Mouse (Mus musculus): Measurements from ENCODE around the gene Gtf2e1. TPM values are rescaled to one million over a fixed set of nuclear protein-coding genes. Genes with fewer than 3 reads are reported as not detected.

The Gtf2e1 gene
- polyA plus RNA-seq, 1 experiment from 2014 or later, result 5.8 TPM

DNA sequence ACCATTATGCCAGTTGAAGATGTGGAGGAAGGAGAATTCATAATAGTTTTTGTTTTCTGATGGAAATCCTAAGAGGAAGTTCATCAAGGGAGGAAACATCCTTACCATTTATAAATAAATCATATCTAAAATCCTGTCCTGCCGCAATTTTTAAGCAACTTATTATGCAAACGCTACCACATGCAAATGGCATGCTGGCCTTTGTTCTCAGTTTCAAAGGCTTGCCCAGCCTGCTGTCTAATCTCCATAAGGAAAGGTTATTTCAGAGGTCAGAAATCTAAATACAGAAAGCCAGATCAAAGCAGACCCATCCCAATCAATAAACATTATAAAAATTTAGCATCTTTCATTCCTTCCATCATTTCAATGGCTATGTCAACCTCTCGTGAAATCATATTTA, 42.3 kb upstream of the Gtf2e1 start:
- WGBS (ENCODE audit: insufficient replicate concordance), result 49% methylated on average over 3 of the region's 3 CpGs
- Histone ChIP-seq H3K27me3 (ENCODE audit: insufficient read depth, low read length) (no peaks in the 10 kb centered on the region), H3K4me2 (ENCODE audit: low read depth, low read length) (peak overlapping the region; percentile 66), H3K27ac (ENCODE audit: low read depth) (peak overlapping the region; percentile 94), H3K9ac (replicated peaks) (peak overlapping the region; percentile 62), H3K9me3 (ENCODE audit: low read length) (no peaks in the 10 kb centered on the region), H3K36me3 (replicated peaks; ENCODE audit: insufficient read depth, low read length) (no peaks in the 10 kb centered on the region; the same call in 1 of the 2 replicates), H3K4me1 (ENCODE audit: insufficient read depth) (peaks cover 3% of the 10 kb centered on the region), H3K4me3 (ENCODE audit: low read depth, low read length) (peak overlapping the region; percentile 47)
- TF ChIP-seq CTCF (IDR thresholded peaks at IDR 0.05; ENCODE audit: low read depth), result no peak
- TF ChIP-seq EP300 (IDR thresholded peaks at IDR 0.05; ENCODE audit: low read depth), result no peak
- ATAC-seq (no peak), DNase-seq (no peak)

DNA sequence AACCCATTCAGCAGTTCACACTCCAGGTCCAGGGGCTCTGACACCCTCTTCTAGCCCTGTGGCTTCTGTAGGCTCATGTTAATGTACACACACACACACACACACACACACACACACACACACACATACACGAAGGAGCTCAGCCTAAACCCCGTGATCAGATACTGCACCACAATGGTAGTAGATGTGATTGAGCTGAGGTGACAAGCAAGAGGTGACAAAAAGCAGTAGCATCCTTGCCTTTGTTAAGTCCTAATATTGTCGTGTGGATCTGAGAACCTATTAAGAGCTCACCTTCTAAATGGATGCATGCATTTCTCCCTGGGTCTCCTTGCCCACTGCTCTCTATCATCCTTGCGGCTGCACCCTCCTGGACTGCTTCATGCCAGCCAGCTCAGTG, 41.1 kb upstream of the Gtf2e1 start:
- no peak for TF ChIP-seq EP300 (IDR thresholded peaks at IDR 0.05; ENCODE audit: low read depth)
- no peak for TF ChIP-seq CTCF (IDR thresholded peaks at IDR 0.05; ENCODE audit: low read depth)

DNA sequence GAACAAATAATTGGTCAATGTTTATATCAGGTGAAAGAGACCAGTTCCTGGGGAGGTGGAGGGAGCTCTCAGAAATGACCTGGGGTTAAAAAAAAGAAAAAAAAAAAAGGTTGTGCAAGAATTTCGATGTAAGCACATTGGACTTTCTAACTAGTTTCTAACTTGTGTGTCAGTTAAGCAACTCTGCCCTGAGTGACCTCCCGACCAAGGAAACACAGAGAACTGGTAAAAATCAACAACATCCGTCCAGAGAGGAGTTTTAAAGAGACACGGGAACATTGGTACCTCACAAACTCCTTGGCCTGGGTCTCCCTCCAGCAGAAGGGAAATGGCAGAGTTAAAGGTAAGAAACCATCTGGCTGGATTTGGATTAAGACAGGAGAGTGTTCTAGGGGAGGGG, 40.4 kb upstream of the Gtf2e1 start, which contains the start of gene Hgd:
Gene Hgd, plus strand, starts transcription at position 160 of the 400 bp plus-strand sequence.
- H3K27me3 ChIP-seq (ENCODE audit: insufficient read depth, low read length), result no peaks in the 10 kb centered on the region
- WGBS (ENCODE audit: insufficient replicate concordance), result 31% methylated on average over 4 of the region's 4 CpGs
- H3K4me2 ChIP-seq (ENCODE audit: low read depth, low read length), result peak within 1 kb of the TSS; percentile 66
- no peaks in the 10 kb centered on the region for H3K9me3 ChIP-seq (ENCODE audit: low read length)
- peak within 1 kb of the TSS; percentile 47 for H3K4me3 ChIP-seq (ENCODE audit: low read depth, low read length)
- DNase-seq (peak; percentile 40), ATAC-seq (peak; percentile 82)
- peak within 1 kb of the TSS; percentile 94 for H3K27ac ChIP-seq (ENCODE audit: low read depth)
- H3K4me1 ChIP-seq (ENCODE audit: insufficient read depth), result peaks cover 3% of the 10 kb centered on the region
- peak within 1 kb of the TSS; percentile 62 for H3K9ac ChIP-seq (replicated peaks)
- peak; percentile 72 for TF ChIP-seq EP300 (IDR thresholded peaks at IDR 0.05; ENCODE audit: low read depth)
- no peak for TF ChIP-seq CTCF (IDR thresholded peaks at IDR 0.05; ENCODE audit: low read depth)
- H3K36me3 ChIP-seq (replicated peaks; ENCODE audit: insufficient read depth, low read length), result no peaks in the 10 kb centered on the region

More for the DNA sequence above, 41.1 kb upstream of the Gtf2e1 start:
- Histone ChIP-seq H3K27ac (ENCODE audit: low read depth) (peak overlapping the region; percentile 94), H3K4me3 (ENCODE audit: low read depth, low read length) (peak overlapping the region; percentile 47), H3K27me3 (ENCODE audit: insufficient read depth, low read length) (no peaks in the 10 kb centered on the region), H3K9me3 (ENCODE audit: low read length) (no peaks in the 10 kb centered on the region), H3K4me1 (ENCODE audit: insufficient read depth) (peaks cover 3% of the 10 kb centered on the region), H3K4me2 (ENCODE audit: low read depth, low read length) (peak overlapping the region; percentile 66), H3K36me3 (replicated peaks; ENCODE audit: insufficient read depth, low read length) (no peaks in the 10 kb centered on the region; the same call in 1 of the 2 replicates), H3K9ac (replicated peaks) (peak overlapping the region; percentile 62)
- 49% methylated on average over 4 of the region's 4 CpGs for WGBS (ENCODE audit: insufficient replicate concordance)
- peak; percentile 26; the same call in 1 of the 2 replicates for ATAC-seq
- no peak for DNase-seq

- no peak for TF ChIP-seq CTCF (IDR thresholded peaks at IDR 0.05; ENCODE audit: low read depth)
- TF ChIP-seq EP300 (IDR thresholded peaks at IDR 0.05; ENCODE audit: low read depth), result no peak
- Histone ChIP-seq H3K4me2 (ENCODE audit: low read depth, low read length) (peak overlapping the region; percentile 23; the same call in 1 of the 2 replicates), H3K4me1 (ENCODE audit: insufficient read depth) (peaks cover 3% of the 10 kb centered on the region), H3K36me3 (replicated peaks; ENCODE audit: insufficient read depth, low read length) (no peaks in the 10 kb centered on the region), H3K4me3 (ENCODE audit: low read depth, low read length) (no peak overlapping the region), H3K9me3 (ENCODE audit: low read length) (no peaks in the 10 kb centered on the region), H3K9ac (replicated peaks) (no peak overlapping the region), H3K27ac (ENCODE audit: low read depth) (peak overlapping the region; percentile 94), H3K27me3 (ENCODE audit: insufficient read depth, low read length) (no peaks in the 10 kb centered on the region)
- ATAC-seq (peak; percentile 56), DNase-seq (no peak)
- 59% methylated on average over 1 of the region's 1 CpGs for WGBS (ENCODE audit: insufficient replicate concordance)
Observed at GRCm38 (mm10) chr16:37579591-37579990, 40.0 kb upstream of the Gtf2e1 start.

DNA sequence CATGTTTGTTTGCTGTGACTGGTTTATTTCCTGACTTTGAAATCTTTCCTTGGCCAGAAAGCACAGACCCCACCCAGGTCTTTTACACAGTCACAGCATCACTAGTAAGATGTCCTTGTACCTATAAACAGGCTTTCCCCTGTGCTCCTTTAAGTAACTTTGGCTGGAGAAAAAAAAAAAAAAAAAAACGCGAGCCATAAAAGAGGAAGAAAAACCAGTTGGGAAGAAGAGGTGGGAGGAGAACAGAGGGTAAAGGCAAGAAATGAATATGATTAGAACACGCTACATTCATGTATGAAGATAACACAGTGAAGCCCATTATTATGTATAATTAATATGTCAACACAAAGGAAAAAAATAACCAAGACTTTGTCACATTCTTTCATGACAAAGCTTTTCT, 35.7 kb upstream of the Gtf2e1 start:
- H3K9me3 ChIP-seq (ENCODE audit: low read length), result peaks cover 2% of the 10 kb centered on the region; the same call in 1 of the 2 replicates
- peaks cover 7% of the 10 kb centered on the region for H3K36me3 ChIP-seq (replicated peaks; ENCODE audit: insufficient read depth, low read length)
- no peak overlapping the region for H3K4me2 ChIP-seq (ENCODE audit: low read depth, low read length)
- no peaks in the 10 kb centered on the region for H3K27me3 ChIP-seq (ENCODE audit: insufficient read depth, low read length)
- no peak overlapping the region for H3K9ac ChIP-seq (replicated peaks)
- no peak for DNase-seq
- no peak overlapping the region for H3K27ac ChIP-seq (ENCODE audit: low read depth)
- no peak for ATAC-seq
- H3K4me1 ChIP-seq (ENCODE audit: insufficient read depth), result peaks cover 3% of the 10 kb centered on the region; the same call in 1 of the 2 replicates
- no peak overlapping the region for H3K4me3 ChIP-seq (ENCODE audit: low read depth, low read length)
- 38% methylated on average over 2 of the region's 3 CpGs for WGBS (ENCODE audit: insufficient replicate concordance)
- no peak for TF ChIP-seq CTCF (IDR thresholded peaks at IDR 0.05; ENCODE audit: low read depth)
- no peak for TF ChIP-seq EP300 (IDR thresholded peaks at IDR 0.05; ENCODE audit: low read depth)

- TF ChIP-seq CTCF (IDR thresholded peaks at IDR 0.05; ENCODE audit: low read depth) (peak; percentile 37), EP300 (IDR thresholded peaks at IDR 0.05; ENCODE audit: low read depth) (no peak)
- no peak overlapping the region for H3K4me3 ChIP-seq (ENCODE audit: low read depth, low read length)
- H3K36me3 ChIP-seq (replicated peaks; ENCODE audit: insufficient read depth, low read length), result peaks cover 7% of the 10 kb centered on the region
- 88% methylated on average over 5 of the region's 5 CpGs for WGBS (ENCODE audit: insufficient replicate concordance)
- peaks cover 2% of the 10 kb centered on the region; the same call in 1 of the 2 replicates for H3K9me3 ChIP-seq (ENCODE audit: low read length)
- no peak overlapping the region for H3K9ac ChIP-seq (replicated peaks)
- H3K4me2 ChIP-seq (ENCODE audit: low read depth, low read length), result no peak overlapping the region
- H3K27ac ChIP-seq (ENCODE audit: low read depth), result peak overlapping the region; percentile 11; the same call in 1 of the 2 replicates
- DNase-seq (no peak), ATAC-seq (no peak)
- no peaks in the 10 kb centered on the region for H3K27me3 ChIP-seq (ENCODE audit: insufficient read depth, low read length)
- no peaks in the 10 kb centered on the region; the same call in 1 of the 2 replicates for H3K4me1 ChIP-seq (ENCODE audit: insufficient read depth)
Observed at GRCm38 (mm10) chr16:37573061-37573460, 33.5 kb upstream of the Gtf2e1 start.

Data from liver, postnatal 0 days (tissue).